Mouse (Mus musculus) heart, adult 9 months (tissue): ENCODE data around the gene Trim62.

Source experiments
- DNase-seq, 2 experiments: peaks; one replicate each; pipeline ENCODE4 v3.0.0; 2022; ENCODE audit warnings: low spot score in 2 of 2

The Trim62 gene

DNA sequence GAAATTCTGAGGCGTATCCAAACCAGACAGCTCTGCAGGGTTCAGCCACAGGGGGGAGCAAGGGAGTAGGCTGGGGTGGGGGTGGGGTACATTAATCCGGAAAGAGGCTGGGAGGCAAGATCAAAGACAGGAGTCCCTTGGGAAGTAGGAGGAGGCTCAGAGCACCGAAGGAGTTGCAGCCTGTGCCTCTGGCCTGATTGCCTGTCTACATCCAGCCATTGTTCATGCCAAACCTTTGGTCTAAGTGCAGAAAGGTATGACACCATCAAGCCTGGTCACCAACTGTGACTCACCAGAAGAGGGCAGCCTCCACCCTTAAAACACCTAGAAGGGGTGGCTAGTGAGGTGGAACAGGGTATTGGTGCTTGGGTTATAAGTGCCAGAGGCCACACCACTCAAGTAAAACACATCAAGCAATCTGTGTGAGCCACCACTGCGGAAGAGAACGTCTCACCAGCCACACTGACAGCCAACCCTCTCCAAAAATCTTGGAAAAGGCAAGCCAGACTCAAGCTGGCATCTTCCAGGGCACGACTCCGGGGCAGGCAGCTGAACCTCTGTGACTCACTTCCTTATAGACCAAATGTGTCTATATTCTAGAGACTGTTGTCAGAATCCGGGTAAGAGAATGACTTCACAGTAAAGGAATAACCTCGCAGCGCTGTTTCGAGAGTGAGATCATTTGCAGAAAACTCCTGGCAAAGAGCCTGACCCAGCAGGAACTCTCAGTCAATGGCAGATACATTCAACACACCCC, 74.0 kb downstream of the Trim62 start:
- DNase-seq: no peak

DNA sequence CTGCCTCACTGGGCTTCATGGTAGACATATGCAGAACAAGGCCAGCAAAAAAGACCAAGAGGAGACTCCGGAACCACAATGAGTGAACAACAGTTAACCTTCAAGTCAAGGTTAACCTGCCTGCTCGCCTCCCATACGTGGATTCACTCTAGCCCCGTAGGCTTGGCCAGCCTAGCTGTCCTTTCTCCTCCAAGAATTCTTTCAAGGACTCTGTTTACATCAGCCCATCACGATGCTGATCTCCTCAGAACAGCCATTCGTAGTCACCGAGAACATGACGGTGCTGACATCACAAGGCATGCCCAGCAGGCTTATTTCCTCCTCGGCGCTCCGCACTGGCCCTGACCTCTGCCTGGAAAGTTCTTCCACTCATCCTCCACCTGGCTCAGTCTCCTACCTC, 74.8 kb downstream of the Trim62 start:
- DNase-seq: no peak

DNA sequence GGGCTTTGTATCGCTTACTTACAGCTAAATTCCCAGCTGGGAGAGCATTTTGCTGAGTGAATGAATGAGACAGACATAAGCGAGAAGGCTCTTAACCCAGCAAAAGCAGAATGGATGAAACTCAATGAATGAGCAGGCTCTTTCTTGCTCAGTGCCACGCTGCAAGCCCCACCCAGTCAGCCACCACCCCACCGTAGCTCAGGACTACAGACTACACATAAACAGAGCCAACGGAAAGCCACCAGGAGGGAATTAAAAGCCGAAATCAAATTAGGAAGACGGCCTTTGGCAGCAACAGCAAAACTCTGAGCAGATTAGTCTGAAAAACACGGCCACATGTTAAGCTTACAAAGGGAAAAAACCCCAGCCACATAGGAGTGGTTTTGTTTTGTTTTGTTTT, 75.5 kb downstream of the Trim62 start:
- DNase-seq: no peak

DNA sequence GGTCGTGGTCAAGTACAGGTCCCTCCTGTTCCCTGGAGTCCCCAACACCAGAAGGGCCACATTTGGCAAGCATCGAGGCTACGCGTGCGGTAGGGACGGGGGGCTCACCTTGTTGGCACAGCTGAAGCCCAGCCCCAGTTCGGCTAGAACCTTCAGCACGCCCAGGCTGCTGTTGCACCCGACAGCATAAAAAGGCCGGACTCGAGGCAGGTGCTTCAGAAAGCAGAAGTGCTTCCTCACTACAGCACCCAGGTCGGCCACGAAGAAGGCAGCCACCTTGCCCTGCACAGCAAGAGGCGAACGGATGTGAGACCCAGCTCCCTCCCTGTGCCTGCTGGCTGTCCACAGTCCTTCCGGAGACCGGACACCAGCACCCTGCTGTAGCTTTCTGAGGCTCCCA, 76.3 kb downstream of the Trim62 start:
- DNase-seq: no peak
